Mouse (Mus musculus) embryonic facial prominence, embryonic 10.5 days (tissue): ENCODE data around the gene Ifitm3. TPM values are rescaled to one million over a fixed set of nuclear protein-coding genes. Genes with fewer than 3 reads are reported as not detected.
"Not testable (repeated sequence)": the region's sequence is repeated elsewhere in the genome, so short reads cannot be mapped to it uniquely, and the experiment has no call there.

ENCODE experiments used
- DNase-seq: peaks from one replicate; pipeline ENCODE4 v3.0.0-alpha.2; 2017; ENCODE audit warnings: low spot score
- H3K27ac ChIP-seq: fragments of 300-500 bp; sonication (generic); replicated peaks from 2 replicates; pipeline ENCODE4 v1.5.1; 2016; ENCODE audit warnings: mild to moderate bottlenecking
- H3K27me3 ChIP-seq: fragments of 300-500 bp; sonication (generic); replicated peaks from 2 replicates; pipeline ENCODE4 v1.6.1; 2016; ENCODE audit warnings: low read depth, mild to moderate bottlenecking; ENCODE audit not compliant: poor library complexity, severe bottlenecking
- H3K36me3 ChIP-seq: fragments of 300-500 bp; sonication (generic); replicated peaks from 2 replicates; pipeline ENCODE4 v1.6.1; 2016; ENCODE audit warnings: mild to moderate bottlenecking, moderate library complexity
- H3K4me1 ChIP-seq: fragments of 300-500 bp; sonication (generic); 2 replicates; pipeline ENCODE4 v1.6.1; 2016
- H3K4me3 ChIP-seq: fragments of 300-500 bp; sonication (generic); 2 replicates; pipeline ENCODE4 v1.5.1; 2016; ENCODE audit warnings: mild to moderate bottlenecking, moderate library complexity
- H3K9me3 ChIP-seq: fragments of 300-500 bp; sonication (generic); 2 replicates; pipeline ENCODE4 v1.6.1; 2016; ENCODE audit warnings: mild to moderate bottlenecking
- WGBS: fragments of 180-500 bp; shearing (Covaris S2); methylation state at CpG from one replicate; pipeline ENCODE4 v1.1.7; 2016; 5-methylcytosine and 5-hydroxymethylcytosine counted together
- polyA plus RNA-seq: library from polyadenylated mRNA; unstranded; fragments of >200 nt; fragmentation: Nextera tagmentation; extraction: Ambion mirVana; gene quantifications from 2 replicates; pipeline ENCODE4 v1.2.1, GENCODE M21; 2016

Gene Ifitm3
- polyA plus RNA-seq, 1 experiment from 2014 or later: 42.6 TPM

GRCm38 (mm10) chr7:141026740-141027098, 16.1 kb upstream of the Ifitm3 start:
- Histone ChIP-seq H3K36me3 (no peaks in the 10 kb centered on the region), H3K27ac (peak overlapping the region; percentile 63; the same call in 1 of the 2 replicates), H3K27me3 (no peaks in the 10 kb centered on the region), H3K4me1 (peaks cover 19% of the 10 kb centered on the region), H3K4me3 (no peak overlapping the region), H3K9me3 (no peaks in the 10 kb centered on the region)
- 55% methylated on average over 5 of the region's 5 CpGs for WGBS
- no peak for DNase-seq

- no peaks in the 10 kb centered on the region for H3K9me3 ChIP-seq
- peak overlapping the region; percentile 63; the same call in 1 of the 2 replicates for H3K27ac ChIP-seq
- H3K36me3 ChIP-seq: no peaks in the 10 kb centered on the region
- 40% methylated on average over 6 of the region's 6 CpGs for WGBS
- H3K4me3 ChIP-seq: no peak overlapping the region
- no peak for DNase-seq
- no peaks in the 10 kb centered on the region for H3K27me3 ChIP-seq
- peaks cover 19% of the 10 kb centered on the region for H3K4me1 ChIP-seq
Measured at GRCm38 (mm10) chr7:141026097-141026739, 15.6 kb upstream of the Ifitm3 start.

- Histone ChIP-seq H3K27ac (peak overlapping the region; percentile 84), H3K36me3 (no peaks in the 10 kb centered on the region), H3K4me3 (no peak overlapping the region), H3K4me1 (peaks cover 19% of the 10 kb centered on the region), H3K9me3 (no peaks in the 10 kb centered on the region), H3K27me3 (no peaks in the 10 kb centered on the region)
- WGBS: 34% methylated on average over 6 of the region's 6 CpGs
- DNase-seq: peak; percentile 37
Measured at GRCm38 (mm10) chr7:141024865-141025838, 14.6 kb upstream of the Ifitm3 start.

- peaks cover 19% of the 10 kb centered on the region for H3K4me1 ChIP-seq
- no peaks in the 10 kb centered on the region for H3K27me3 ChIP-seq
- 85% methylated on average over 14 of the region's 14 CpGs for WGBS
- H3K4me3 ChIP-seq: no peak overlapping the region
- no peak for DNase-seq
- H3K9me3 ChIP-seq: no peaks in the 10 kb centered on the region
- H3K36me3 ChIP-seq: no peaks in the 10 kb centered on the region
- no peak overlapping the region for H3K27ac ChIP-seq
Measured at GRCm38 (mm10) chr7:141021489-141022449, 11.2 kb upstream of the Ifitm3 start.

DNA sequence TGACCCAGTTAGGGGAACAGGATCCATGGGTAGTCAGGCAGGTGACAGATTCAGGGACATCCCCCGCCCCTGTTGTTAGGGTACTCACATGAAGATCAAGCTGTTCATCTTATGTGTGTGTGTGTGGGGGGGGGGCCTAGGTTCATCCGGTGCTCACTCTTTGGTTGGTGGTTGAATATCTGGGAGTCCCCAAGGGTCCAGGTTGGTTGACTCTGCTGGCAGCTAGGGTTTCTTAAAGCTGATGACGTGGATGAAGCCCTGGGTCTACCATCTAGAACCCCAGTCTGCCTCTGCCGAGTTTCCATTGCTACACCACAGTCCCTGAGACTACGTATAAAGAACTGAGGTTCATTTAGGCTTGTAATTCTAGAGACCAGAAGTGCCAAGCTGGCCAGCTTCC, 8.5 kb upstream of the Ifitm3 start:
- Histone ChIP-seq H3K9me3 (no peaks in the 10 kb centered on the region), H3K27me3 (no peaks in the 10 kb centered on the region), H3K27ac (no peak overlapping the region), H3K36me3 (no peaks in the 10 kb centered on the region), H3K4me3 (no peak overlapping the region), H3K4me1 (no peaks in the 10 kb centered on the region)
- 90% methylated on average over 5 of the region's 5 CpGs for WGBS
- no peak for DNase-seq

GRCm38 (mm10) chr7:141017824-141018223, 7.3 kb upstream of the Ifitm3 start, which contains the start of gene Ifitm6:
TSS of gene Ifitm6 (minus strand) at chr7:141017924.
- DNase-seq, H3K36me3 ChIP-seq, H3K4me3 ChIP-seq, H3K4me1 ChIP-seq, H3K9me3 ChIP-seq, H3K27me3 ChIP-seq, H3K27ac ChIP-seq: not testable (repeated sequence)
- WGBS: 82% methylated on average over 1 of the region's 1 CpGs

DNA sequence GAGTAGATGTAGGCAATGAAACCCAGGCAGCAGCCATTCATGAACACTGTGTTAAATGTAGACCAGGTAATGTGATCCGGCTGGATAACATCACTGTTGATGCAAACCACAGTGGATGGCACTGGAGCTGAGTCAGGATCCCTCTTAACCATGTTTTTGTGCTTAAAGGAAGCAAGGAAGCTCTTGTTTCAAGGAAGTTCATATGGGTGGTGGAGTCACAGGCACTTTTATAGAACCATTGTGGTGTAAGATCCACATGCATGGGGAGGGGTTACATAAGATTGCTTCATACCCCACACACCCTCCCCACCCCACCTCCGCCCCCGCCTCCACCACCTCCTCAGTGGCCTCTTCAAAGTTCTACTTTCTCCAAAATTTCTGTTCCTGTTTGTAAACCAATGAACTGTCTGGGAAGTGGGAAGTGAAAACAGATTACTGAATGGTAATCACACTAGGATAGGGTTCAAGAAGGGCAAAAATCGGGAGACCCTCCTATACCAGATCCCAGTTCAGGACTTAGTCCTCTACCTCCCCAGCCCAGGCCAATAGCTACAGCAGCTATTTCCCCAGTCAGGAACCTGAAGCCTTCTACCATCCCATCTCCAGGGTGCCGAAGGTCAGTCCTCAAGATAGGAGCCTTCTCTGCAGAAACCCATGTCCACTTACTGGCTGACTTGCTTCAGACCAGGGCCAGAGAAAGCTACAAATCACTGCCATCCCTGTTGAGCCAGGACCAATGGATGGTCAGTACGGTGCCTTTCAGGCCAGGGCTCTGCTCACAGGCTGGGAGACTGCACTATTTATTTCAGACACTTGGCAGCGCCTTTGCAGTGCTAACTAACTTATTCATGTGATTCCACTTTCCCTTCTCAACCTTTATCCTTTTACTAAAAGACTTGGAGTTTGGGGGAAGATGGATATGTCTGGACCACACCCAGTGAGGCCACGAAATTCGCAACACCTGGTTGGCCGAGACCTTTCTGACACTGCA, 6.4 kb upstream of the Ifitm3 start:
- Histone ChIP-seq H3K27me3 (no peaks in the 10 kb centered on the region), H3K27ac (no peak overlapping the region), H3K36me3 (no peaks in the 10 kb centered on the region), H3K4me1 (no peaks in the 10 kb centered on the region), H3K9me3 (no peaks in the 10 kb centered on the region), H3K4me3 (no peak overlapping the region)
- 84% methylated on average over 10 of the region's 10 CpGs for whole genome bisulfite sequencing
- no peak for DNase-seq

DNA sequence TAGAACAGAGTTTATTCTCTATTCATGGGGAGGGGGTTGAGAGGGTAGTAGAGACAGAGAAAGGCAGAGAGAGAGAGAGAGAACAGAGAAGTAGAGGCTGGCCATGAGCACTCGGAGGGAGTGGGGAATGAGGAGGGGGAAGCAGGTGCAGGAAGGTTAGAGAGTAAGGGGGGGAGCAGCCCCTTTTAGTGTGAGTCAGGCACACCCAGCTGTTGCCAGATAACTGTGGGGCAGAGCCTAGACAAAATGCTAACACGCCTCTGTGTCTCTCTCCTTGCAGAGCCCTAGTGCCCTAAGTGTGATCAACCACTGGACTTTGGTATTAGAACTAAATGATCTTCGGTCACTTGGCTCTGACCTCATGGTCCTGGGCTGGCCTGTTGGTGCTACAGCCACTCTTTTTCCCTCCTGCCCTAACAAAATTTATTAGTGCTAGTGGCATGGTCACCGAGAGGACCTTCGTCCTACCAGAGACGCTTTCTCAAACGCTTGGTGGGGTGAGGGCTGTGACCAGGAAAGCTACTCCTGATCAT, 734 bp upstream of the Ifitm3 start:
- Histone ChIP-seq H3K36me3 (no peaks in the 10 kb centered on the region), H3K27ac (peak overlapping the region; percentile 76), H3K4me3 (peak overlapping the region; percentile 47; the same call in 1 of the 2 replicates), H3K9me3 (no peaks in the 10 kb centered on the region), H3K27me3 (peaks cover 5% of the 10 kb centered on the region; the same call in 1 of the 2 replicates), H3K4me1 (peaks cover 35% of the 10 kb centered on the region)
- DNase-seq: no peak
- WGBS: 88% methylated on average over 7 of the region's 7 CpGs

DNA sequence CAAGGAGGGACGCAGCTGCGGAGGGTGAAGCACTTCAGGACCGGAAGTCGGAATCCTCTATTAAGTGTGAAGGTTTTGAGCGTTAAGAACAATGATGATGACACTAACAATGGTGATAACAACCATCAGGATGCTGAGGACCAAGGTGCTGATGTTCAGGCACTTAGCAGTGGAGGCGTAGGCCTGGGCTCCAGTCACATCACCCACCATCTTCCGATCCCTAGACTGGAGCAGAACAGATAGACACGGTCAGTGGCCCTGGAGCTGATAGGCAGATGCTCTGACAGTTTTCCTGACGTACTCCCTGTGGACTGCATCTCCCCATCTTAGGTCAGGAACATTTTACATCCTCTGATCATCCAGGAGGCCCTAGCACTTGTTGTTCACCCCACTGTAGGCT, 905 bp downstream of the Ifitm3 start:
- 89% methylated on average over 9 of the region's 9 CpGs for WGBS
- H3K4me1 ChIP-seq: peaks cover 35% of the 10 kb centered on the region
- H3K36me3 ChIP-seq: no peaks in the 10 kb centered on the region
- H3K27me3 ChIP-seq: peaks cover 5% of the 10 kb centered on the region; the same call in 1 of the 2 replicates
- DNase-seq: no peak
- no peaks in the 10 kb centered on the region for H3K9me3 ChIP-seq
- H3K27ac ChIP-seq: peak overlapping the region; percentile 76; the same call in 1 of the 2 replicates
- peak overlapping the region; percentile 47 for H3K4me3 ChIP-seq

DNA sequence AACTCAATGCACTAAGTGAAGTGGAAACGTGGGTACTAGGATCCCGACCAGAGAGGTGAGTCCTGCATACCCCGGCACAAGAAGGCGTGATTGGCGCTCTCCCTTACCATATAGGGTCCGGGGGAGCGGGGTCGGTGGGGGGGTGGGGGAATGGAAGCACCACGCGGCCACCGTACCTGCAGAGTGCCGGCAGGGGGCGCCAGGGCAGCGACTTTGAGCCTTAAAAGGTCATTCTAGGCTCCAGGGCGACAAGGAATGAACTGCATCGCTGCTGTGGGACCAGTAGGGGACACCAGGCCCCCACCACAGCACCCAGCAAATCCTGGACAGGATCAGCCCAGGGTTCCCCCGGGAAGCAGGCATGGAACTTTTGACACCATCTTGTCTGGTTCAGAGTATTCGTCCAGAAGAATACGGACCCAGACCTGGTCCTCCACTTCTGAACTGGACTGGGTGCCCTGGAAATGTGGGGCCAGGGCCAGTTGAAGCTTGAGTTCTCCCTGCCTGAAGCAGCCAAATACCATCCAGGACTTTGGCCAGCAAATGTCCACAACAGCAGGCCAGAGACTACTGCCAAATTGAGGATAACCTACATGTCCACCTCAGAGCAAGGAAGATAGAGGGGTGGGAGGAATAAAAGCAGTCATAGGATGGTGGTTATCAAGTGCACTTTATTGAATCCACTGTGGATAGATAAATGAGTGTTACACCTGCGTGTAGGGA, 1.5 kb downstream of the Ifitm3 start:
- H3K27ac ChIP-seq: no peak overlapping the region
- no peaks in the 10 kb centered on the region for H3K9me3 ChIP-seq
- H3K36me3 ChIP-seq: no peaks in the 10 kb centered on the region
- peaks cover 5% of the 10 kb centered on the region; the same call in 1 of the 2 replicates for H3K27me3 ChIP-seq
- WGBS: 8% methylated on average over 20 of the region's 20 CpGs
- DNase-seq: peak; percentile 88
- H3K4me3 ChIP-seq: peak overlapping the region; percentile 47
- peaks cover 35% of the 10 kb centered on the region for H3K4me1 ChIP-seq
